In genomic region chr3:138752056-138752455, GRCm38 (mm10) we compare ENCODE assay signal across 11 mouse cellular contexts.
"Had no signal": no experiment of that assay in that cellular context is flagged by ENCODE, and none has a peak within 500 bp of the region (broad histone marks: within the 10 kb centered on the region; RNA-seq: fewer than 3 reads in every experiment).

No protein-coding gene starts in this region.

- H3K27ac ChIP-seq: limb, embryonic 12.5 days; liver, embryonic 15.5 days; neural tube, embryonic 12.5 days had no signal

- H3K27me3 ChIP-seq: limb, embryonic 12.5 days; liver, embryonic 15.5 days; neural tube, embryonic 12.5 days had no signal

- H3K4me2 ChIP-seq: limb, embryonic 12.5 days; liver, embryonic 15.5 days; neural tube, embryonic 12.5 days had no signal

- ATAC-seq: intestine, postnatal 0 days; lung, postnatal 0 days had no signal

- H3K4me1 ChIP-seq: liver, embryonic 15.5 days had no signal

- H3K4me3 ChIP-seq: limb, embryonic 12.5 days; liver, embryonic 15.5 days; neural tube, embryonic 12.5 days had no signal

- DNase-seq: liver; lung, adult 2 months; lung, postnatal 36 days; midbrain, embryonic 14.5 days; thymus, adult 18-20 months; thymus, postnatal 14 days had no signal

- H3K9me3 ChIP-seq: limb, embryonic 12.5 days; liver, embryonic 15.5 days; neural tube, embryonic 12.5 days had no signal

- H3K36me3 ChIP-seq: limb, embryonic 12.5 days; liver, embryonic 15.5 days; neural tube, embryonic 12.5 days had no signal

- H3K9ac ChIP-seq: limb, embryonic 12.5 days; liver, embryonic 15.5 days; neural tube, embryonic 12.5 days had no signal
